Mouse (Mus musculus): ENCODE data around the gene H2-T24. TPM values are rescaled to one million over a fixed set of nuclear protein-coding genes. Genes with fewer than 3 reads are reported as not detected.
"Not testable (repeated sequence)": the region's sequence is repeated elsewhere in the genome, so short reads cannot be mapped to it uniquely, and the experiment has no call there.

The H2-T24 gene
- under 1 TPM; 0.49 to 0.57 TPM for total RNA-seq (2021)

GRCm38 (mm10) chr17:36020191-36021073, at the start of gene H2-T24:
Gene H2-T24, minus strand, starts transcription at chr17:36020560.
- intact Hi-C loops (cut with DNase I), result no loop called here
- DNase-seq (ENCODE audit: extremely low spot score in 1 of 2, low spot score in 2 of 2), result peak in 1 of 2 experiments; percentile 83

- intact Hi-C loops (cut with DNase I), result loop anchor here (10.0 kb wide), 2 partner anchors 74 to 134 kb away; partner anchors contain the start of gene H2-T3
- peak; percentile 85 to 93 for DNase-seq (ENCODE audit: extremely low spot score in 1 of 2, low spot score in 2 of 2)
Observed at GRCm38 (mm10) chr17:36060829-36061228, 40.5 kb upstream of the H2-T24 start.

GRCm38 (mm10) chr17:36058362-36058761, 38.0 kb upstream of the H2-T24 start, which contains the start of gene Gm11127:
Gene Gm11127, minus strand, starts transcription at chr17:36058371.
- intact Hi-C loops (cut with DNase I); DNase-seq (ENCODE audit: extremely low spot score in 1 of 2, low spot score in 2 of 2): not testable (repeated sequence)

- DNase-seq (ENCODE audit: extremely low spot score in 1 of 2, low spot score in 2 of 2), result not testable (repeated sequence)
Observed at GRCm38 (mm10) chr17:36057927-36058326, 37.6 kb upstream of the H2-T24 start.

GRCm38 (mm10) chr17:36043286-36043685, 22.9 kb upstream of the H2-T24 start:
- DNase-seq (ENCODE audit: extremely low spot score in 1 of 2, low spot score in 2 of 2), result no peak
- intact Hi-C loops (cut with DNase I), result loop anchor here (10.0 kb wide), 1 partner anchor 48 kb away; no protein-coding TSS in a partner anchor

More at GRCm38 (mm10) chr17:36057927-36058326, 37.6 kb upstream of the H2-T24 start:
- intact Hi-C loops (cut with DNase I), result not testable (repeated sequence)

- peak; percentile 71 to 80 for DNase-seq (ENCODE audit: extremely low spot score in 1 of 2, low spot score in 2 of 2)
- intact Hi-C loops (cut with DNase I), result loop anchor here (10.0 kb wide), 1 partner anchor 48 kb away; no protein-coding TSS in a partner anchor
Observed at GRCm38 (mm10) chr17:36042610-36043169, 22.3 kb upstream of the H2-T24 start, which contains the start of the genes H2-T22 and Gm6034. Gene H2-T22, minus strand, starts transcription at chr17:36042747. Gene Gm6034, plus strand, starts transcription at chr17:36042961.

- intact Hi-C loops (cut with DNase I), result loop anchor here (10.0 kb wide), 1 partner anchor 47 kb away; no protein-coding TSS in a partner anchor
- DNase-seq (ENCODE audit: extremely low spot score in 1 of 2, low spot score in 2 of 2), result not testable (repeated sequence)
Observed at GRCm38 (mm10) chr17:36042055-36042454, 21.7 kb upstream of the H2-T24 start.

- intact Hi-C loops (cut with DNase I), result loop anchor here (10.0 kb wide), 1 partner anchor 46 kb away; no protein-coding TSS in a partner anchor
- DNase-seq (ENCODE audit: extremely low spot score in 1 of 2, low spot score in 2 of 2), result not testable (repeated sequence)
Observed at GRCm38 (mm10) chr17:36040604-36041003, 20.2 kb upstream of the H2-T24 start.

- DNase-seq (ENCODE audit: extremely low spot score in 1 of 2, low spot score in 2 of 2); intact Hi-C loops (cut with DNase I): not testable (repeated sequence)
Observed at GRCm38 (mm10) chr17:36036126-36036525, 15.8 kb upstream of the H2-T24 start.

GRCm38 (mm10) chr17:36035010-36035638, 14.8 kb upstream of the H2-T24 start:
- peak in 1 of 2 experiments; percentile 66 for DNase-seq (ENCODE audit: extremely low spot score in 1 of 2, low spot score in 2 of 2)
- intact Hi-C loops (cut with DNase I), result not testable (repeated sequence)

GRCm38 (mm10) chr17:36034524-36034923, 14.2 kb upstream of the H2-T24 start:
- intact Hi-C loops (cut with DNase I); DNase-seq (ENCODE audit: extremely low spot score in 1 of 2, low spot score in 2 of 2): not testable (repeated sequence)

GRCm38 (mm10) chr17:36032351-36032875, 12.1 kb upstream of the H2-T24 start, which contains the start of gene H2-T23:
Gene H2-T23, minus strand, starts transcription at chr17:36032855.
- peak in 1 of 2 experiments; percentile 50 for DNase-seq (ENCODE audit: extremely low spot score in 1 of 2, low spot score in 2 of 2)
- intact Hi-C loops (cut with DNase I), result not testable (repeated sequence)

- intact Hi-C loops (cut with DNase I); DNase-seq (ENCODE audit: extremely low spot score in 1 of 2, low spot score in 2 of 2): not testable (repeated sequence)
Observed at GRCm38 (mm10) chr17:36031583-36032331, 11.4 kb upstream of the H2-T24 start.

- intact Hi-C loops (cut with DNase I), result not testable (repeated sequence)
- peak in 1 of 2 experiments; percentile 42 for DNase-seq (ENCODE audit: extremely low spot score in 1 of 2, low spot score in 2 of 2)
Observed at GRCm38 (mm10) chr17:36030703-36031582, 10.6 kb upstream of the H2-T24 start.

- intact Hi-C loops (cut with DNase I); DNase-seq (ENCODE audit: extremely low spot score in 1 of 2, low spot score in 2 of 2): not testable (repeated sequence)
Observed at GRCm38 (mm10) chr17:36030046-36030702, 9.8 kb upstream of the H2-T24 start.

GRCm38 (mm10) chr17:36028879-36029619, 8.7 kb upstream of the H2-T24 start:
- intact Hi-C loops (cut with DNase I), result no loop called here
- no peak for DNase-seq (ENCODE audit: extremely low spot score in 1 of 2, low spot score in 2 of 2)

Data from left cerebral cortex, postnatal 10 days (tissue).